Mouse (Mus musculus) urinary bladder, postnatal 25 days (tissue): ENCODE data around the gene E130308A19Rik.

ENCODE experiments used
- DNase-seq: peaks from one replicate; pipeline ENCODE4 v3.0.0; 2022; ENCODE audit warnings: low spot score

Gene E130308A19Rik

GRCm38 (mm10) chr4:59625998-59626910 lies at the start of gene E130308A19Rik:
Gene E130308A19Rik, plus strand, starts transcription at chr4:59626211.
- DNase-seq = peak; percentile 63

- DNase-seq = no peak
Measured at GRCm38 (mm10) chr4:59580495-59581281, 45.3 kb upstream of the E130308A19Rik start.

GRCm38 (mm10) chr4:59581314-59582185 lies 44.5 kb upstream of the E130308A19Rik start, which contains the start of gene Hsdl2:
Gene Hsdl2, plus strand, starts transcription at chr4:59581563.
- peak; percentile 97 for DNase-seq

DNA sequence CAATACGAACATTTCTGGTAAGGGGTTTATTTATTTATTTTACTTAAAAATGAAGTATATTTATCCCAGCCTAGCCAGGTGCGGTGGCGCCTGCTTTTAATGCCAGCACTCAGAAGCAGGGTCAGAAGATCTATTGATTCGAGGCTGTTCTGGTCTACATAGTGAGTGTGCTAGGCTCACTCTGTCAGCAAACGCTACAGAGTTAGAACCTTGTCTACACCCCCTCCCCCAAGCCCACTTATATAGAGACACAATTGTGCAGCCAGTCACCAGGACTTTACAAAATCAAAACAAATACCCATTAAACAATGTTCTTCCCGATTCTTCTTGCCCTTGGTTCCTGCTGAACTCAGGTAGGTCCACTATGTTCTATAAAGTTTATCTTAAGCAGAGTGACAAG lies 43.8 kb upstream of the E130308A19Rik start:
- no peak for DNase-seq

DNA sequence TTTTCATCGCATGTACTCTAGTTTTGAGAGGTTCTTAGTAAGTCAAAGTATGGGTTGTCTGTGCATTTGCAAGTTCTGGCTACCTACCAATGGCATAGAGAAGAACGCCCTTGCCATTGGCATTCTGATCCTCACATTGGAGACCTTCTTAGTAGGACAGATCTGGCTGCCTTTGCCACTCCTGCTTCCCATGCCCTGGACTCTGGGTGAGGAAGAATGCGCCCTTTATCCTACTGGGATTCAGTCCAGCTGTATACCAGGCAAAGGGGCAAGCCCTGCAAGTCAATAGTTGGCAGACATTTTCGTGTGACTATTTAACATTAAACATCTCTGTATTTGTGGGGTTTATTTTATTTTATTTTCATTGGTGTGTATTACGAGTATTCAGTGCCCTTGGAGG lies 40.9 kb upstream of the E130308A19Rik start:
- DNase-seq = peak; percentile 51

GRCm38 (mm10) chr4:59587215-59587871 lies 38.7 kb upstream of the E130308A19Rik start:
- DNase-seq = no peak

GRCm38 (mm10) chr4:59587872-59588226 lies 38.2 kb upstream of the E130308A19Rik start:
- DNase-seq = no peak

DNA sequence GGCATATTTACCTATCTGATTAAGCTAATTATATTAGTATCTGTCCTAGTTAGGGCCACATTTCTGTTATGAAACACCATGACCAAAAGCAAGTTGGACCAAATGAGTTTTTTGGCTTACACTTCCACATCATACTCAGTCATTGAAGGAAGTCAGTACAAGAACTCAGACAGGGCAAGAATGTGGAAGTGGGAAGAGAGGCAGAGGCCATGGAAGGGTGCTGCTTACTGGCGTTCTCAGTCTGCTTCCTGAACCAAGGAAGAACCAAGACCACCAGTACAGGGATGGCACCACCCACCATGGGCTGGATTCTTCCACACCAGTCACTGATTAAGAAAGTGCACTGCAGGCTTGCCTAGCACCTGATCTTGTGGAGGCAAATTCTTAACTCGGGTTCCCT lies 31.4 kb upstream of the E130308A19Rik start:
- no peak for DNase-seq

DNA sequence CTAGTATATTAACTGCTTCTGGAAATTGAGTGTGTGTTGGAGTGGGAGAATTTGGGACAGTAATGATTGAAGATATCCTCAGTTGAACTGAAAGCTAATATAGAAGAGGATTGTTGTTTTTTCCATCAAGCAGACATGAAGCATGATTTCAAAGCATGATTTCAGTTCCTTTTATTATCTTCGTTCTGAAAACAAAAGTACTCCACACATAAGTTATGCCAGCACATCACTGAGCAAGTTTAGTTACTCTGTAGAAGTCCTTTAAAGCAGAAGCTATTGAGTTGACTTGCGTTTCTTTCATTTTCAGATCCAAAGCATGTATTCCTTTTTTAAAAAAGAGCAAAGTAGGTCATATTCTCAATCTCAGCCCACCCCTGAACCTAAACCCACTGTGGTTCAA lies 29.5 kb upstream of the E130308A19Rik start:
- DNase-seq = no peak

GRCm38 (mm10) chr4:59602704-59603103 lies 23.3 kb upstream of the E130308A19Rik start:
- no peak for DNase-seq

GRCm38 (mm10) chr4:59604892-59605291 lies 21.1 kb upstream of the E130308A19Rik start:
- DNase-seq = no peak

- DNase-seq = no peak
Measured at GRCm38 (mm10) chr4:59605501-59605900, 20.5 kb upstream of the E130308A19Rik start.

GRCm38 (mm10) chr4:59610411-59610810 lies 15.6 kb upstream of the E130308A19Rik start:
- no peak for DNase-seq

DNA sequence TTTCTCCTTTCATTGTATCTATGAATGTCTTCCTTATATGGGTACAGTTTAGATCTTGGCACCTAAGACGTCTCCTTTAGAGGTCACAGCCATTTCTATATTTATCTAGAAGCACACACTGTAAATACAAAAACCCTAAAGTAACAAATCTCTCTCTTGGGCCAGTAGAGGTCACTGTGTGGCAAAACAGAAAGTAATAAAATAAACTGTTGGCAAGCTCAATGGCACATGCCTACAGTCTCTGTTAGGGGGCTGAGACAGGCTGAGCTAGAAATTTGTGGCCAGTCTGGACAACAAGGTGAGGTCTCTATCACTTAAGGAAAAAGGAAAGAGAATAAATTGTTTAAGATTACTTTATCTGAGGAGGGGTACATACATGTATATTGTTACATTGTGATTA lies 11.0 kb upstream of the E130308A19Rik start:
- DNase-seq = no peak

DNA sequence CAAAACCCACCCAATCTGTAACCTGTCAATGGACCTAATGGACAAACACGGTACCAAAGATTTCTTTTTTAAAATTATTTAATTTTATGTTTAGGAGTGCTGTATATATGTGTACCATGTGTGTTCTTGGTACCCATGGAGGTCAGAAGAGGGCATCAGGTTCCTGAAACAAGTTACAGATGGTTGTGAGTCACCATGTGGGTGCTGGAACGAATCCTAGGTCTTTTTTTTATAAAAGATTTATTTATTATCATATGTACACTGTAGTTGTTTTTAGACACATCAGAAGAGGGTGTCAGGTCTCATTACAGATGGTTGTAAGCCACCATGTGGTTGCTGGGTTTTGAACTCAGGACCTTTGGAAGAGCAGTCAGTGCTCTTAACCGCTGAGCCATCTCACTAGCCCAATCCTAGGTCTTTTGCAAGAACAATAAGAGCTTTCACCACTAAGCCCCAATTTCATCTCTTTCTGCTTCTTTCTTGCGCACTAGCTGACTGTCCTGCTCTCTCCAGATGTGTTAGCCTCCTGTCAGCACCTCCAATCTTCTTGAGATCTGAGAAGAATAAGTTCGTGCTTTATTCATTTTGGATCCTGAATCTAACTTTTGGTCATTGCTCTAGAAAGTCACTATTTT lies 6.3 kb upstream of the E130308A19Rik start:
- DNase-seq = no peak

GRCm38 (mm10) chr4:59625676-59625997 lies 374 bp upstream of the E130308A19Rik start:
- no peak for DNase-seq

GRCm38 (mm10) chr4:59628255-59628654 lies 2.2 kb downstream of the E130308A19Rik start:
- DNase-seq = no peak

DNA sequence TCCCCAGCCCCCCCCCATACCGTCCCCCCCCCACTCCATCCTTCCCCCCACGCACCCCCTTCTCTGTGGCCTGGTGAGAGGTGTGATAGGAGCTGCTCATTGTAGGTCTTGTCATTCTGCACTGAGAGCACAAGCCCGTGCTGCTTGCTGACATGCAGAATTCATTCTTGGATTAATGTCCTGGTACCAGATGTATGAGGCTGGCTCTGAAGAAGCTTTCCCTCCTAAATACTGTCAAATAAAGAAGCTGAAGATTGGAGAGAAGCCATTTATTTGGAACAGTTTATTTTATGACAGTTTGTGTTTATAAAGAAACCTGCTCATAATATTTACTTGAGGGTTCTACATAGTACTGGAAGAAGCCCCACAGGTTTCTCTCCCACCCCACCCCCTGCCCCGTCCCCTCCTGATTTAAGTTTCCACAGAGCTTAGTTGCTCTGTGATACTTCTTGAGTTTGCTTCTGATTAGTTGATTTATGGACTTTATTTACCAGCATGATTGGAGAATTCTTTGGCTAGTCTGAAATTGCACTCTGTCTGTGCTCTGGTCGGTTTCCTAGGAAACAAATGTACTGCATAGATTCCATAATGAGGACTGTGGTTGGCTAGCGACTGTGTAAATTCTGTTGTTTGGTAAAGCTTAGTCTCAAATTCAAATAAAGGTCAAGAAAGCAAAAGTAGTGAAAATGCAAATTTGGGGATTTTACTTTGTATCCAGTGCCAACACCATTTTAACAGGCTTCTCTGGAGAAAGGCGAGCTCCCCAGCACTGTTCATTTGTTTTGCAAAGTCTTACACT lies 3.3 kb downstream of the E130308A19Rik start:
- no peak for DNase-seq

- no peak for DNase-seq
Measured at GRCm38 (mm10) chr4:59630122-59630521, 4.1 kb downstream of the E130308A19Rik start.

GRCm38 (mm10) chr4:59634532-59634931 lies 8.5 kb downstream of the E130308A19Rik start:
- DNase-seq = no peak
